Mouse (Mus musculus): ENCODE measurements at regions not wholly inside any gene's neighbourhood (a gene's known extent, or its start where the extent isn't known, plus 50 kb on each side); places are given as distances from the start of the nearest gene placed in this dataset.
"Not testable (repeated sequence)": the region's sequence is repeated elsewhere in the genome, so short reads cannot be mapped to it uniquely, and the experiment has no call there.

DNA sequence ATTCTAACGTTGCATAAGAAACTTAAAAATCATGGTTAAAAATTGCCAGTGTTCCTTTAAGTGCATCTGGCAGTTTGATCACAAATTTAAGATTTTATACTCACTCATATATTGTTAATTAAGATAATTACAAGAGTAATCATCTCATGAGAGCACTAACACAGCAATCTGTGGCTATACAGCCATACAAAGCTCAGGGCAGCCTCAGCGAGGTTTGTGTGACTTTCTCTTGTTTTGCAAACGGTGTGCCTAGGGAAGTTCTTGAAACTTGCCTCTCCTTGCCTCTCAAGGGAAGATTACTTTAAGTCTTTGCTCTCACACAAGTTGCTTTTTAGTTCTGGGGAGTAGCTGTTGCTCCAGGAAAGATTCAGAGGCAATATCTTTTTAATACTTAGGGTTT is 58.1 kb upstream of the Slc1a4 start:
- no peak for DNase-seq (ENCODE audit: low read depth, low spot score)

DNA sequence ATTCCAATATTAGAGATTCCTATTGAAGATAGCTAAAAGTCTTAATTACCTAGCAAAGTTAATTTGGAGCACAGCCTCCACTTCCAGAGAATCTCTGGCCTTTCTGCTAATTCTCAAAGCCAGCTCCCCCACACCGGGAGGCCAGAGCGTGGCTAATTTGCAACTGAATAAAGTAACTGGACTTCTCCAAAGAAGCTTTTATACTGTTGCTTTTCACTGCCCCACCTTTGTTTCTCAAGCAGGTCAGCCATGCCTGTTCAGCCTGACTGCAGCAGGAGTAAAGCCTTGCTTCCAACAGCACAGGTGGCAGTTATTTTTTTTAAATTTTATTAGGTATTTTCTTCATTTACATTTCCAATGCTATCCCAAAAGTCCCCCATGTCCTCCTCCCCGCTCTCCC is 60.8 kb upstream of the Slc1a4 start:
- DNase-seq (ENCODE audit: low read depth, low spot score): peak; percentile 65

- DNase-seq (ENCODE audit: low read depth, low spot score): not testable (repeated sequence)
These were observed 61.3 kb upstream of the Slc1a4 start for GRCm38 (mm10) chr11:20393807-20394206.

- DNase-seq (ENCODE audit: low read depth, low spot score): no peak
These were observed 63.3 kb upstream of the Slc1a4 start for GRCm38 (mm10) chr11:20395848-20396203.

- DNase-seq (ENCODE audit: low read depth, low spot score): peak; percentile 55
These were observed 63.8 kb upstream of the Slc1a4 start for GRCm38 (mm10) chr11:20396204-20396848.

DNA sequence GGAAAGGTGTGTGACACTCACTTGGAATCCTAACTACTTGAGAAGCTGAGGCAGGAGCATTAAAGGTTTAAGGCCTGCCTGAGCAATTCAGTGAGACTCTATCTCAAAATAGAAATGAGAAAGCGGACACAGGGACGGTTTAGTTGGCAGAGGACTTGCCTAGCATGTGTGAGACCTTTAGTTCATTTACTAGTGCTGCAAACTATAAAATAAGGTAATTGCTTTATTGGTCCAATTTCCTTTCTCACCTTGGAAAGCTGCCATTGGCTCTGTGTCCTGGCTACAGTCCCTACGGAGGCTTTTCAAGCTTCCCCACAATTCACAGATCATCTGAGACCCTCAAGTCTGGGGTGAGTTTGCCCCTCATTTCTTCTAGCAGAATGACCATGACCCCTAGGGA is 64.4 kb upstream of the Slc1a4 start:
- no peak for DNase-seq (ENCODE audit: low read depth, low spot score)

DNA sequence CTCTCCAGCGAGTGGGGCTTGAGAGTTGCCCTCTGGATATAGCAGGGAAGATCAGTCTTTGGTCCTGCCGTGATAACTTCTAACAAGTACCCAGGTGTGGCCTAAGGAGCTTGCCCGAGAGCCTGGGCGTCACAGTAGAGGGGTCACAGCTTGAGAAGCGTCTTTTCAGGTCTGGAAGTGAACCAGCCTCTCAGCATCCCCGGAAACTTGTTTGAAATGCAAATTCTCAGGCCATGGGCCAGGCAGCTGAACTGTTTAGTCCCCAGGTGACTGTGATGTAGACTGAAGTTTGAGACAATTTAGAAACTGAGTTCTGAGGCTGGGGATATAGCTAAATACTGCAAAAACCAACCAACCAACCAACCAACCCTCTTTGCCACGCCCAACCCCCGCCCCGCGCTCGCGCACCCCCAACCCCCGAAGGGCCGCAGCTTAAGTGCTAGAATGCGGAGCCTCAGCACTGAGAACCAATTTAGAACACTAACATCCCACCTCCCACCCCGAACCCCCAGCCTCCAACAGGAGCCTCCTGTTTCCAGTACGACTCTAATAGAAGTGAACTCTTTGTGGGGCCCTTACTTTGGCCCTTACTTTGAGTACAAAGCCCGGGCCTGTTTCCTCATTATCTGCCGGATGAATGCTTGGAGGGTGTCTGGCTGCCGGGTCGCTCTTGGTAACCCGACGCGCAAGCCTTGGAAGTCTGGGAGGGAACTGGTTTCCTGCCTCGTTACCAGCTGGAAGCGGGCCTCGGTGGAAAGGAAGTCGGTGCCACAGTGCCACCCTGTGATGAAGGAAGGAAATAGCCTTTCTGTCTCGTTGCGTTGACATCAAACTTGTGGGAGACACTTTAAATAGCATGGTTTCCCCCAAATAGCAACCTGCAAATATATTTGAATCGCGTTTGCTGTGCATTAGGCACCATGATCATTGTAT is 68.1 kb upstream of the Slc1a4 start:
- DNase-seq (ENCODE audit: low read depth, low spot score): peak; percentile 96

DNA sequence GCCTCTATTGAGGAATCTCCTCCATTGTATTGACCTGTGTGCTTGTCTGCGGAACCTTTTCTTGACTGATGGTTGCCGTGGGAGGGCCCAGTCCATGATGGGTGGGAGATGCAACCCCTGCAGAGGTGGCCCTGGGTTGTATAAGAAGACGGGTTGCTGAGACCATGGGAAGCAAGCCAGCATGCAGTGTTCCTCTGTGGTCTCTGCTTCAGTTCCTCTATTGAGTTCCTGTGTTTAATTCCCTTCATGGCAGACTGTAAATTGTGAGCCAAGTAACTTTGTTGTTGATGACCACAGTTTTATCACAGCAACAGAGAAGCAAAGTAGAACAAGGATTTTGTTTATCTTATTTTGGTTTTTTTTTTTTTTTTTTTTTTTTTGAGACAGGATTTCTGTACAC is 70.9 kb upstream of the Slc1a4 start:
- no peak for DNase-seq (ENCODE audit: low read depth, low spot score)

- peak; percentile 49 for DNase-seq (ENCODE audit: low read depth, low spot score)
These were observed 72.0 kb upstream of the Slc1a4 start for GRCm38 (mm10) chr11:20404476-20404875.

GRCm38 (mm10) chr11:20418141-20418540 is 85.6 kb upstream of the Slc1a4 start:
- no peak for DNase-seq (ENCODE audit: low read depth, low spot score)

GRCm38 (mm10) chr11:20420876-20421275 is 88.4 kb upstream of the Slc1a4 start:
- DNase-seq (ENCODE audit: low read depth, low spot score): no peak

DNA sequence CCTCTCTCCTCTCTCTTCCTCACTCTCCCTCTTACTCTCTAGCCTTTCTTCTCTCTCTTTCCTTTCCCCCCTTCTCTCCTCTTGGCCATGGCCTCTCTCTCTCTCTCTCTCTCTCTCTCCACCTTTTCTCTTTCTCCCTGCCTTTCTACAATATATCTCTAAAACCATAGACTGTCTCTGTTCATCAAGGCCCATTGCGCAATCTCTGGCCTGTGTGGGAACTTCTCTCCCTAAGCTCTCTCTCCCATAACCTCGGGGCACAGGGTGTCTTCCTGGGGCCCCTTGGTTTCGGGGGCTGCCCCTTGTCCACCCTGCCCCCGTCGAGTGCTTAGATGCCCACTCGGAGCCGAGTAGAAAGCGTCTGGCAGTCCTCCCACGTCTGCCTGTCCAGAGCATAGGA is 103.5 kb upstream of the Slc1a4 start:
- DNase-seq (ENCODE audit: low read depth, low spot score): no peak

GRCm38 (mm10) chr11:20442476-20442875 is 100.6 kb upstream of the Sertad2 start:
- no peak for DNase-seq (ENCODE audit: low read depth, low spot score)

GRCm38 (mm10) chr11:20445061-20445902 is 97.8 kb upstream of the Sertad2 start:
- no peak for DNase-seq (ENCODE audit: low read depth, low spot score)

DNA sequence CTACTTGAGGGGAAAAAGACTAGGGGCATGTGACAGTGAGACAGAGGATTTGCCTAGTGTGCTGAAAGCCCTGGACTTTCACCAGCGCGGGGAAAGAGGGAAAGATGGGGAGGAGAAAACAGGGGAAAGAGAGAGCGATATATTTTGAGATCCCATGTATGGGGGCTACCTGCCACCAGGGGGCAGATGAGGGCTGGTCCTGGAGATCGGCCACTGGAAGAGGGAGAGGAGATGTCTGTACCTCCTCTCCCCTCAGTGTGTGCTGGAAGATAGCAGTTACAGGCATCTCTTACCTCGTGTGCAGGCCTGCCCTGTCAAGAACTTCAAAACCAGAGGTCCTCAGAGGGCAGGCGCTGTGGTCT is 97.2 kb upstream of the Sertad2 start:
- peak; percentile 81 for DNase-seq (ENCODE audit: low read depth, low spot score)

DNA sequence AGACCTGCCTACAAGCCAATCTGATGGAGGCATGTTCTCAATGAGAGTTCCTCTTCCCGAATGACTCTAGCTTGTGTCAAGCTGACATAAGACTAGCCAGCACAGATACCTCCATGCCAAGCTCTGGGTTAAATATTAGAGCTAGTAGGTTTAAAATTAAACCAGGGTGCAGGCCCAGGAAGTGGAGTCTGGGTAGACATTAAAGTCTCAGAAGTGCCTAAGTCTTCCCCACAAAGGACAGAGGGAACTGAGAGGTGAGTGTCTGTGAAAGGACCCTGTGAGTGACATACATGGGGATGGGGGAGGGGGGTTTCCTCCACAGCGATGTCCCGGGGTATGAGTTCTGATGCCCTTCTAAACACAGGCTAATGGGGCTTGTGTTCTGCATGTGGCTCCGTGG is 90.2 kb upstream of the Sertad2 start:
- no peak for DNase-seq (ENCODE audit: low read depth, low spot score)

DNA sequence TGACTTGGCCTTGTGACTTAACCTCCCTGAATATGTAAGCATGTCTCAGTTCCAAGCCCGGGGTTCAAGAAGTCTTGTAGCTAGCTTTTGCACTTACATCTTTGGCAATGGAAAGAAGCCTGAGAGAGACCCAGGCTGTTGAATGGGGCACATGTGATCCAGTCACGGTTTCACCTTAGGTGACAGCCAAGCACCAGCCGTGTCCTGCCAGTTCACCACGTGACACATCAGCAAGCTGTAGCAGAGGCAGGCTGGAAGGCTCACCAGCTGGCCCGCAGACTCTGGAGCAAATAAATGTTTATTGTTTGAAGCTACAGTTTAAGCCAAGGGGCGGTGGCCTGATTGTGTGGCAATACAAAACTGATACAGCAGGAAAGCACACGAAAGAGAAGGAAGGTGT is 89.3 kb upstream of the Sertad2 start:
- no peak for DNase-seq (ENCODE audit: low read depth, low spot score)

DNA sequence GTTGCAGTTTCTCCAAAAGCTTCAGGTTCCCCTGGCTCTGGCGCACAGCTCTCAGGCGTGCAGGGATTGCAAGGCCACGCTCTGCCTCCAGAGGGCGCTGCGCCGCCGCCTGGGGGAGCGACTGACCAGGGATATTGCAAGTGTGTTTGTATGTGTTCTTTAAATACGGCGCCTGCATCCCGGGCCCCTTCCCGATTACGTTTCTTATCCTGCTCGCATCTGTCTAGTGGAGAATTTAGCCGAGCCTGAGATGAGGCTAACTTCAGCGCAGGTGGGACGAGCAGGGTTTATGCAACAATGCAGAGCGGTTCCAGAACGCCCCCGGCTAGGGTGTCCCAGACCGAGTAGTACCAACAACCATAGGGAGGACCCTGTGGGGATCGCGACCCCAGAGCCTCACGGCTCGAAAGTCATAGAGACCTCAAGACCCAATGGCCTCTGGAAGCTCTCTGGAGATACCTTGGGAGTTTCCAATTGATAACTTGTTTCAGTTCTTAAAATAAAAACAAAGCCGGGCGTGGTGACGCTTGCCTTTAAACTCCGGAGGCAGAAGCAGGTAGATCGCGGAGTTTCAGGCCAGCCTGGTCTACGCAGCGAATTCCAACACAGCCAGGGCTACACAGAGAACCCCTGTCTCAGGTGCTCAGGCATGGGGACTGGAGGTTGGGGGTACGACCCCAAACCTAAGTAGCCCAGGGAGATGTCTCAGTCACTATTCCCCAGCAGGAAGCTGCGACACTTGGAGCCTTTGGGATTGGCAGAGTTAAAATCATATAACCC is 87.8 kb upstream of the Sertad2 start:
- DNase-seq (ENCODE audit: low read depth, low spot score): peak; percentile 91

DNA sequence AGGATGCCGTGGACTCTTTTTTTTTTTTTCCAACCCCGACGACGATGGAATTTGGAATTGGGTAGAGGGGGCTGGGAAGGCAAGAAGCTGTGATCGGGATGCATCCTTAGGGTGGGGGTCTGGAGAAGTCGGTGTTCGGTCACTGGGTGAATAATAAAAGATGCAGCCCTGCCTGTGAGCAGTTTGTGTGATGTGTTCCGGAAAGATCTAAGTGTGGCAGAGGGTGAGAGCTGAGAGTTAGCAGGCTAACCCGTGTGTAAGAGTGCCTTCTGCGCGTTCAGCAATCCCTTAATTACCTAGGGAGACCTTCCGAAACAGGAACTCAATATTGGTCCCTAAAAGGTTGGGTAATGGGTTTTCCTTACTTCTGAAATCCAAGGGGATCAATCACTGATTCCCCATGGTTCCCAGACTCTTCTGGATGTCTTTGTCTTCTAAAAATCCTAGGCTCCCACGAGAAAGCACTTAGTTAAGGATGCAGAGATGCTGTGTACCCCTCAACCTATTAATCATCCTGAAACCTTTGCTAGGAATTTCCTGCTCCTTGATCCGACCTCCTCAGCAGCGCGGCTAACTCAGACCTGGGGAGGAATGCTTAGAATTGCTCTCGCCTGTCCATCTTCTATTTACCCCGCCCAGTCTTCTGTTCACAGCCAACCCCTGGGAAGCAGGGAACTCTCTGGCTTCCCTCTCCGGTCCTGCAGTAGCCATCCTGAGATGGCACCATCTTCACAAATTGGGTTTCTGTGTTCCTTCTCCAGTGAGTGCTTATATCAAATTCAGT is 87.0 kb upstream of the Sertad2 start:
- DNase-seq (ENCODE audit: low read depth, low spot score): peak; percentile 60

- DNase-seq (ENCODE audit: low read depth, low spot score): peak; percentile 82
These were observed 83.9 kb upstream of the Sertad2 start for GRCm38 (mm10) chr11:20459140-20459539.

- no peak for DNase-seq (ENCODE audit: low read depth, low spot score)
These were observed 82.5 kb upstream of the Sertad2 start for GRCm38 (mm10) chr11:20460501-20460921.

All from ZHBTc4 (cell line).